Mouse (Mus musculus) megakaryocyte, embryonic 14.5 days (primary cell): ENCODE results near the gene Myo1d. TPM values are rescaled to one million over a fixed set of nuclear protein-coding genes. Genes with fewer than 3 reads are reported as not detected.
"Not testable (repeated sequence)": the region's sequence is repeated elsewhere in the genome, so short reads cannot be mapped to it uniquely, and the experiment has no call there.

ENCODE experiments used
- H3K27me3 ChIP-seq: replicated peaks from 2 replicates; pipeline ENCODE3; 2012; ENCODE audit warnings: inconsistent platforms
- H3K36me3 ChIP-seq: replicated peaks from 2 replicates; pipeline ENCODE3; 2012; ENCODE audit warnings: low read length, inconsistent platforms, mixed read lengths
- H3K4me1 ChIP-seq: 2 replicates; pipeline ENCODE4 v1.6.1; 2012; ENCODE audit warnings: inconsistent platforms
- H3K4me3 ChIP-seq: replicated peaks from 2 replicates; pipeline ENCODE3; 2012; ENCODE audit warnings: moderate library complexity, mild to moderate bottlenecking, inconsistent platforms
- H3K9me3 ChIP-seq: 2 replicates; pipeline ENCODE4 v1.6.1; 2012; ENCODE audit warnings: inconsistent platforms
- FLI1 ChIP-seq: IDR thresholded peaks from 2 replicates; pipeline ENCODE4 v1.6.1; 2012; ENCODE audit warnings: low read length, inconsistent platforms, mixed read lengths
- GATA1 ChIP-seq: IDR thresholded peaks from 3 replicates; pipeline ENCODE4 v1.6.1; 2012; ENCODE audit warnings: mixed read lengths, low read length, inconsistent platforms, borderline replicate concordance
- polyA plus RNA-seq: library from polyadenylated mRNA; stranded (reverse); fragments of >175 nt; gene quantifications from 2 replicates; pipeline ENCODE4 v1.2.3, GENCODE M21; 2012; ENCODE audit warnings: low replicate concordance; ENCODE audit not compliant: insufficient read depth

Gene Myo1d
- polyA plus RNA-seq, 1 experiment, result 1.1 TPM

DNA sequence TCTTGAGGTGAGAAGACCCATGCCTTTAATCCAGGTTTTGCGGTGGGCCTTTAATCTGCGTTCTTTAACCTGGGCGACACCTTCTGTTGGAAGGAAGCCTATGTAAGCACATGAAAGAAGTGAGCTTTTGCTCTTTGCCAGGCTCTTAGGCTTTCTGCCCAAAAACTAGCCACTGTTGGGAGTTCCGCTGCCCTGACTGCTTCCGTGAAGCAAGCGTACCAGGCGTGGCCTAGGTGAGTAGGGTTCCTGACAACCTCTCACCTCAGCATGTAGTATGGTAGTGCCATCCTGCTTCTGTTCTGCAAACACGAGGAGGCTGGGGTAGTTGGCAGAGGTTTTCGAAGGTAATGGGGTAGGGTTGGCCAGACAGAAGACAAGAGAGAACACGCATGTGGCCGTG is 305.0 kb downstream of the Myo1d start:
- Histone ChIP-seq H3K36me3 (peaks cover 67% of the 10 kb centered on the region), H3K4me3 (no peak overlapping the region), H3K9me3 (no peaks in the 10 kb centered on the region), H3K4me1 (peaks cover 76% of the 10 kb centered on the region), H3K27me3 (peaks cover 18% of the 10 kb centered on the region)
- TF ChIP-seq FLI1, result no peak
- TF ChIP-seq GATA1, result no peak

DNA sequence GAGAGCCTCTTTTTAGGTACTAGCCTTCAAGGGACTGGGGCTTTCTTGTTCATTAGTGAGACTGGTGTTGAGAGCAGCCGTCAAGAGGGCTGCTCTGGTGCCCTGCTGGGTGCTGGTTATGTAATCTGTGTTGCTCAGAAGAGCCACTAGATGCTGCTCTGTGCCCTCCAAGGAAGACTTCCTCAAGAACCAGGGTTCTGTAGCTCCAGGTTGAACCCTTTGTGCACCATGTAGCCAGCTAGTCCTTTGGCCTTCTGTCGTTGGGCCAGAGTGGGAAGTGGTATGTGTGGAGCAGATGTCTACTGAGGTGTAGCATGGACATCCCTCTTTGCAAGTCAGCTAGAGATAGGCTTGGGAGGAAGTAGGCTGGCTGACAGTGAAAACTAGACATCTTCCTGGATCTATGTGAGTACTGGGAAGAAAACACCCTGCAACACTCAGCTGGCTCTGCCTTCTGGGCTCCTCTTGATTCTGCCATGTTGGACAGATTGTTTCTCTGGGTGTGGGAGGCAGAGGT is 305.6 kb downstream of the Myo1d start:
- H3K4me1 ChIP-seq, result peaks cover 74% of the 10 kb centered on the region
- peaks cover 72% of the 10 kb centered on the region for H3K36me3 ChIP-seq
- TF ChIP-seq GATA1, result no peak
- TF ChIP-seq FLI1, result no peak
- H3K27me3 ChIP-seq, result peaks cover 17% of the 10 kb centered on the region
- H3K4me3 ChIP-seq, result no peak overlapping the region
- H3K9me3 ChIP-seq, result no peaks in the 10 kb centered on the region

DNA sequence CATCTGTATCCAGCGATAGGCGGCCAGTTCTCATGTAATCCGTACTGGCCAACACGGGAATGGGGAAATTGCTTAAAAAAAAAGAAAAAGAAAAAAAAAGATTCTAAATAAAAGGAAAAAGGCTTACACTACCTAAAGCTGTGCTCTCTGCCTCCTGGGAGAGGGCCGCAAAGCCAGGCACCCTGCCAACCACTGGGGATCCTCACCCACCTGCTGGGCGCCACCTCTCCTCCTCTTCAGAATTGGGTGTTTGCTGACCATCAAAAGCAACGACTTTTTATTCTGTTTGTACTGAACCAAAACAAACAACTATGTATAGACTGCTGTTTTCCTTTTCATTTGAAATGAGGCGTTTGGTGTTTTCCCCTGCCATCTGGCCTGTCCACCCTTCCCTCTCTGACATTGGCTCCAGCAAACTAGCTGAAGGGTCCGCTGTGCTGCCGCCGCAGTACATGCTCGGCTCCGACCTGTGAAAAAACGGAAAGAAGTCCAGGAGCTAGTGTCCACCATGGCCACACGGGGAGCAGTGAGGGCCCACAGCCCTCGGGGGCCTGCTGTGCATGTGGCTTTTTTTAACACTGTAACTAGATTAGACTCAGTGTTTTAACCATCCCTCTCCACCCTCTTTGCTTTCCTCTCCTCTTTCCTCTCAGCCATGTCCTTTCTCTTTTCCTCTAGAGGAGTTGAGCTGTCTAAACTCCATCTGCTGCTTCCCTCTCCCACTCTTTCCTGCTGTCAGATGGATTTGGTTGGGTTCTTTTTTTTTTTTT is 307.8 kb downstream of the Myo1d start:
- Histone ChIP-seq H3K36me3 (peaks cover 80% of the 10 kb centered on the region), H3K4me1 (peaks cover 69% of the 10 kb centered on the region), H3K27me3 (no peaks in the 10 kb centered on the region), H3K4me3 (no peak overlapping the region), H3K9me3 (no peaks in the 10 kb centered on the region)
- TF ChIP-seq FLI1 (no peak), GATA1 (no peak)

DNA sequence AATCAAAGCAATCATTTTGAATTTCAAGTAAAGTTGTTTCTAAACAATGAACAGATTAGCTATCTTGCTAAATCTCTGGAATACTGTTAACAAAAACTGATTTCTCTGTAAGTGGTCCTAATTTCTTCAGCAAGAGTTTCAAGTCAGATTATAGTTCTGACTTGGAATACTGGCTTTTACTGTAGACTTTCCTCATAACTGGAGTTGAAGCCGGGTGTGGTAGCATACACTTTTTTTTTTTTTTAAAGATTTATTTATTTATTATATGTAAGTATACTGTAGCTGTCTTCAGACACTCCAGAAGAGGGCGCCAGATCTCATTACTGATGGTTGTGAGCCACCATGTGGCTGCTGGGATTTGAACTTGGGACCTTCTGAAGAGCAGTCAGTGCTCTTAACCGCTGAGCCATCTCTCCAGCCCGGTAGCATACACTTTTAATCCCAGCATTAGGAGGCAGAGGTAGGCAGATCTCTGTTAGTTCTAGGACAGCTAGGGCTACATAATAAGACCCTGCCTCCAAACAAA is 316.2 kb downstream of the Myo1d start:
- H3K4me3 ChIP-seq, H3K9me3 ChIP-seq, H3K27me3 ChIP-seq: not testable (repeated sequence)
- Histone ChIP-seq H3K36me3 (peaks cover 92% of the 10 kb centered on the region), H3K4me1 (peaks cover 47% of the 10 kb centered on the region)

DNA sequence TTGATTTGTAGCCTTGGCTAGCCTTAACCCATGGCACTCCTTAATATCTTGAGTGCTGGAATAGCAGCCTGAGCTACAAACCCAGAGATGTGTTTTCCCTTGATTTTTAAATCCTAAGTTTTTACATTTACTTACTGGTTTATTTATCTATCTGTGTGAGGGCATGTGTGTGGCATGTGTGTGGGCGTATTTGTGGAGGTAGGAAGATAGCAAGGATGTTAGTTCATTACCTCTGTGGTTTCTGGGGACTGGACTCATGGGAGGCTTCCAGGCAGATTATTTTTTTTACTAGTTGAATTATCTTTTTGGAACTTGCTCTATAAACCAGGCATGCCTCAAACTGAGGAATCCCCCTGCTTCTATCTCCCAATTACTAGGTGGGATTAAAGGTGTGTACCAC is 326.6 kb downstream of the Myo1d start:
- Histone ChIP-seq H3K4me1 (peaks cover 28% of the 10 kb centered on the region), H3K27me3 (no peaks in the 10 kb centered on the region), H3K4me3 (no peak overlapping the region), H3K9me3 (no peaks in the 10 kb centered on the region), H3K36me3 (peaks cover 88% of the 10 kb centered on the region)
- TF ChIP-seq FLI1 (no peak), GATA1 (no peak)

DNA sequence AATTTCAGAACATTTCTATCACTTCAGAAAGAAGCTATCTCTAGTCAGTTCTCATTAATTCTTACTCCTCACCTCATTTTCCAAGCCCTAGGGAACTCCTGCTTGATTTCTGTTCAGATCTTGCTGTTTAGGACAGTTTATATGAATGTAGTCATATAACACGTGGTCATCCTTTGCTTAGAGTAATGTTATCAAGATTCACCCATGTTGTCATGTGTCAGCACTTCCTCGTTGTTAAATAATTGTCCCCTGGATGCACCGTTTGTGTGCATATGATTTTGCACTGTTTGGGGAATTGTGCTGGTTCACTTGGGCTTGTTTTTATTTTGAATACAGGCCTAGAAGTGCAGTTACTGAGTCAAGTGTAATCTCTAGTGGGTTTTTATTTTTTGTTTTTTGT is 327.6 kb downstream of the Myo1d start:
- H3K4me3 ChIP-seq, result no peak overlapping the region
- H3K27me3 ChIP-seq, result no peaks in the 10 kb centered on the region
- no peaks in the 10 kb centered on the region for H3K9me3 ChIP-seq
- H3K4me1 ChIP-seq, result peaks cover 28% of the 10 kb centered on the region
- TF ChIP-seq GATA1 (no peak), FLI1 (no peak)
- peaks cover 87% of the 10 kb centered on the region for H3K36me3 ChIP-seq

DNA sequence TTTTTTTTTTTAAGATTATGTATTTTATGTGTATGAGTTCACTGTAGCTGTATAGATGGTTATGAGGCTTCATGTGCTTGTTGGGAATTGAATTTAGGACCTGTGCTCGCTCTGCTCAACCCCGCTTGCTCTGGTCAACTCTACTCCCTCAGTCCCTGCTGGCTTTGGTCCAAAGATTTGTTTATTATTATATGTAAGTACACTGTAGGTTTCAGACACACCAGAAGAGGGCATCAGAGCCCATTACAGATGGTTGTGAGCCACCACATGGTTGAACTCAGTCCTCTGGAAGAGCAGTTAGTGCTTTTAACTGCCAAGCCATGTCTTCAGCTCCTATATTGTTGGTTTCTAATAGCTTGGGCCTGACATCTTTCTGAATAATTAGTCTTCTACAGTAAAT is 330.0 kb downstream of the Myo1d start:
- Histone ChIP-seq H3K27me3 (no peaks in the 10 kb centered on the region), H3K36me3 (peaks cover 88% of the 10 kb centered on the region), H3K4me3 (no peak overlapping the region), H3K4me1 (peaks cover 28% of the 10 kb centered on the region), H3K9me3 (no peaks in the 10 kb centered on the region)
- TF ChIP-seq GATA1 (no peak), FLI1 (no peak)

DNA sequence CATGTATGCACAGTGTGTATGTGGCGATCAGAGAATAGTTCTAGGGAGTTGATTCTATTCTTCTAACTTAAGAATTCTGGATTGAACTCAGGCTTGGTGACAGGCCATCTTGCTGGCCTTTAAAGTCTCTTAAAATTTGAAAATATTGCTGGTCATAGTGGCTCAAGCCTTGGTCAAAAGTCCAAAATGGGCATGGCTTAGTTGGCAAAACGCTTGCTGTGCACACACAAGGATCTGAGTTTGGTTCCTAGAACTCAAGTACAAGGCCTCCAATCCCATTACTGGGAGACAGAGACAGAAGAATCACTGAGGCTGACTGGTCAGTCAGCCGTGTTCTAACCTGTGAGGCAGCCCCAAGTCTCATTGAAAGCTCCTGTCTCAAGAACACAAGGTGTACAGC is 332.9 kb downstream of the Myo1d start:
- H3K36me3 ChIP-seq, result peaks cover 87% of the 10 kb centered on the region
- H3K4me1 ChIP-seq, result peaks cover 21% of the 10 kb centered on the region
- no peaks in the 10 kb centered on the region for H3K27me3 ChIP-seq
- no peaks in the 10 kb centered on the region for H3K9me3 ChIP-seq
- TF ChIP-seq FLI1 (no peak), GATA1 (no peak)
- H3K4me3 ChIP-seq, result no peak overlapping the region

Other genes starting within 250 kb of the Myo1d start
- not detected in 2 replicates for gene Tmem98, start 30.1 kb upstream of the Myo1d start, polyA plus RNA-seq
- gene Spaca3, start 78.3 kb upstream of the Myo1d start, polyA plus RNA-seq, result not detected in 2 replicates